Mouse (Mus musculus) adrenal gland, postnatal 10 days (tissue): ENCODE data around the gene Mcm2. TPM values are rescaled to one million over a fixed set of nuclear protein-coding genes. Genes with fewer than 3 reads are reported as not detected.

Experiments used
- DNase-seq: peaks from one replicate; pipeline ENCODE4 v3.0.0; 2021; ENCODE audit warnings: mixed read lengths
- total RNA-seq, 2 experiments: library from RNA; stranded (reverse); gene quantifications; 2 replicates each; pipeline ENCODE4 v1.2.3; 2021

Gene Mcm2
- total RNA-seq, 2 experiments from 2014 or later: 50.0 to 53.5 TPM

DNA sequence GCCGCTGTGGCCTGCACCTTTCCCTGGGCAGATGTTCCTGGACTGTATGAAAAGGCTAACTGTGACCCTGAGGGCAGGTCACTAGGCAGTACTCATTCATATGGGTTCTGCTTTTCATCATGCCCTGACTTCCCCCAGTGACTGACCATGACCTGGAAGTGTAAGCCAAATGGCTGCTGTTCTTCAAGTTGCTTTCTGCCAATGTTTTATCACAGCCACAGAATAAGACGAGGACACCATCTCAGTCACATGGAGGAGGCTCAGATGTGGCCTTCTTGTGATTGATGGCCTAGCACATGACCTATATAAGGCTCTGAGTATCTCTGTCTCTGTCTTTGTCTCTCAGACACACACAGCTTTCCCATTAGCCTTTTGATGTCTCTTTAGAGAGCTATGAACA, 51.0 kb downstream of the Mcm2 start:
- DNase-seq: no peak

DNA sequence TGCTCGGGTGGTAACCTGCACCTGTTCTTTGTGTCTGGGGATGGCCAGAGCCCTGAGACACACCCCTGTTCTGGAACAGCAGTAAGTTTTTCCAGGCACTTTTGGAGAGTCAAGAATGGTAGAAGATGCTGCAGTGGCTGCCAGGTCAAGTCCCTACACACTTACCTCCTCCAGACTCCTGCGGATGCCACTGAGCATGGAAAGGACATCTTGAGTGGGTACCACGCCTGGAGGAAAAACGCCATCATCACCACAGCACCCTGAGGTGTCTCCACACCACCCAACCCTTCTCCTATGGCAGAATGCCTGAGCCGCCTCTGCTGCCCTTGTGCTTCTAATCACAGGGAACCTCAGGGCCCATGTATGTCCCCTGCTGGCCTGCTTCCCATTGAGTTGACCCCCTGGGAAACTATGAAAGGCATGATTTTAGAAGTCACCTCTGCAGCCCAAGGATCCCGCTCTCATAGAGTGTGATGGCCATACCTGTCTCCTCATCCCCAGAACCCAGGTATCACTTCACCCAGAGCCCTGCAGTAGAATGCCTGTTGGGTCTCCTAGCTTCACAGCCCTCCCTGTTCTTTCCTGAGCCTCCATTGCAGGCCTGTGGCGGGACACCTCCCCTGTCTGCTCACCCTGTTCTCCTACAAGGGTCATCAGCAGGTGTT, 53.5 kb downstream of the Mcm2 start:
- no peak for DNase-seq

DNA sequence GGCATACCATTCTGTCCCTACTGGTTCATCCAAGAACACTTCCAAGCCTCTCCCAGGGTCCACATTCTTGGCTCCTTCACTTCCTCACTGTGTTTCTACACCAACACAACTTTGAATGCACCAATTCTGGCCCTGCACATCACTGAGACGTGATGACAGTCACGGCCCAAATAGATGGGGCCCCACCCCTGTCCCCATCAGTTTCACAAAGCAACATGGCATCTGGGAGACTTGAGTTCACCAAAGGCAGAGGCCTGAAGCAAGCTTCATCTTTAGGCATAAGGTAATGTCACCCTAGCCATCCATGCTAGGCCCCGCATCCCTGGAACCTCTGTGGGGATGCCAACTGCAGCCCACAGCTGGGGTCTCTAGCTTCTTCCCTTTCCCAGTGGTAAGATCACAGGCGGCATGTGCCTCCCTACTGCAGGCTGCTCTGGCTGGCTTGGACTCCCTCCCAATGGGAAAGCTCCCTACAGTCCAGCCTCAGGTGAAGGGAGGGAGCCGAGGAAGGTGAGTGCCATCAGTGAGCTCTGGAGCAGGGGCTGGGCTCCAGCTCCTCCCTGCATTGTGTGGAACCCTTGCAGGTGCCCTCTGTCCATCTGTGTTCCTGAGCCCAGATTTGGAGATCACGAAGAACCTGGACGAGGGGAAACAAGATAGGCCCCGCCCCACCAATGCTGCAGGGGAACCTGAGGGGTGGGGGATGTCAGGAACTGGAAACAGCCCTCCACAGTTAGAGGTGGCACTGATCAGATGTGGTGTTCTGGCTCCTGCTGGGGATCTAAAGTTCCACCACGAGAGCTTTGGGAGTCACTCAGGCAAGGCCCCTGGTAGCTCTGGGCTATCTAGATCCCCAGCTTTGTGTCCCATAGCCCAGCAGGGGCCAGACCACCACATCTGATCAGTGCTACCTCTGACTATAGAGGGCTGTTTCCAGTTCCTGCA, 54.5 kb downstream of the Mcm2 start:
- DNase-seq: no peak

DNA sequence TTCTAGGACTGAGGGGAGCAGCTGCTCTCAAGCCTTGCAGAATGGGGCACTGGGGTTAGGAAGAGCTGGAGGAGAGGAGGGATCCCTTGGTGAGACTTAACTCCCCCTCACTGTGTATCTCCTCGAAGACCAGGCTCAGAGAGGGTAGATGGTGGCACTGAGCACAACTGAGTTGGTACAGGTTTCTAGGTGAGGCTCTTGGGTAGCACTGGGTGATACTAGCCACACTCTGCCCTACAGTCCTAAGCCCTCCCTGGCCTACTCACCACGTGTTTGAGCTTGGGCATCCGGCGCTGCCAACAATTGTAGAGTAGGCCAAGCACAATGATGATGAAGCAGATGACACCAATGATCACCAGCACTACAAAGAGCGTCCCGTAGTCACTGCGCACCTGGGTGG, 55.3 kb downstream of the Mcm2 start:
- no peak for DNase-seq

DNA sequence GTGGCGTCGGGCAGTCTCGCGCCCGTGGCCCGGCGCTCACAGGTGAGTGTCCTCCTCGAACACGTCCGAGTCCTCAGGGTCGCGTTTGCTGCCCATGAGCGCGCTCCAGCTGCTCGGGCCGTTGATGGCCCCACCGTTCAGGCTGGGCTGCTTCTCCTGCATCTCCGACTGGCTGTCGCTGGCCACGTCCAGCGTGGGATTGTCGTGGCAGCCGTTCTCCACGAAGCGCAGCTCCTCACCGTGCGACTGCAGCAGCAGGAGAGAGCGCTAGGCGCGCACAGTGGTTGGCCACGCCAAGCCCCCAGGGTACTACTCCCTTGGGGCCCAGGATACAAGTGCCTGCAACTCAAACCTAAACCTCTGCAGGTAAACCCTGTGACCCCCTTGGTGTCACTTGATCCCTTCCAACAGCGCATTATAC, 55.8 kb downstream of the Mcm2 start:
- DNase-seq: peak; percentile 66

DNA sequence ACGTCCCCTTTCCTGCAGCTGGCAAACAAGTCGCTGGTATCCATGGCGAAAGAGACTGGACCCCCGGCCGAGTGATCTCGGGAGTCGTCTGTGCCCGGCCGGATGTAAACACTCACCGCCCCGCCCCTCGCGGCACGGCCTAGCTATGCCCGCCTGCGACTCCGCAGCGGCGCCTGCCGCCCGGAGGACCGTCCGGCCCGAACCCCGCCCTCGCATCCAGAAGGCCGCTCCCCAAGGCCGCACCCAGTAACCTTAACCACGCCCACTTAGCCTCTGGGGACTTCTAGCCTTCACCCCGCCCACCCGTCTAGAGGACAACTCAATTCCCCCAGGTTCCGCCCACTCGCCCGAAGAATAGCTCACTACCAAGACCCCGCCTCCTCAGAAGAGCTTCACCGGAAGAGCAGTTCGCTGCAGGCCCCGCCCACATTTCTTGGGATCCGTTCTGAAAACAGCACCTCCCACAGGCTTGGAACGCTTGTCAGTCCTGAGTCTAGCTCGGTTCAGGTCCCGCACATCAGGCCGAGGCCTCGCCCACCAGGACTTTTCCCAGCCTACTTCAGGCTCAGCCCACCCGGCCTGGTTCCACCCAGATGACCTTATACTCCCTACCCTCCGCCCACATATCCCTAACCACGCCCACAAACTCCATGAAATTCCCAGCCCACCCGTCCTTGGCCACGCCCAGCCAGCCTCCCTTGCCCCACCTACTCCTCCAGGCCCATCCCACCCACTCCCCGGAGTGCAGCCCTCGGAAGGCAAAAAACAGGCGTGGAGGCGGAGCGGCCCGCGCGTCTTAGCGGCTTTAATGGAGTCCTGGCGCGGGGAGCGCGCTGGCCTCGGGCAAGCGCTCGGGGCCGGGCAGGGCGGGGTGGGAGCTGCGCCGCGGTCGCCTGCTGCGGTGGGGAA, 56.5 kb downstream of the Mcm2 start, which contains the start of gene Abtb1:
Gene Abtb1, minus strand, starts transcription at position 204 of the 909 bp plus-strand sequence.
- peak; percentile 99 for DNase-seq

DNA sequence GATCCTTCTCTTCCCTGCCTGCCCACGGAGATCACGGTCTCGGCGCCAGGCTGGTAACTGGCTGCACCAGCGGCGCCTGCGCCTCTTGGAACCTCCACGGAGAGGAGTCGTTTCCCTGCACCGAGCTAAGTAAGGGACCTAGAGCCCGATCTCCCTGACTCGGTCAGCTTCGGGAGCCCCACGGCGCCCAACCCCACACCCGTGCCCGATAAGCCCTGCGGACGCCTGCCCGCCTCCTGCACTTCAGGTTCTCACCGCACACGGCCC, 57.1 kb downstream of the Mcm2 start:
- DNase-seq: no peak

DNA sequence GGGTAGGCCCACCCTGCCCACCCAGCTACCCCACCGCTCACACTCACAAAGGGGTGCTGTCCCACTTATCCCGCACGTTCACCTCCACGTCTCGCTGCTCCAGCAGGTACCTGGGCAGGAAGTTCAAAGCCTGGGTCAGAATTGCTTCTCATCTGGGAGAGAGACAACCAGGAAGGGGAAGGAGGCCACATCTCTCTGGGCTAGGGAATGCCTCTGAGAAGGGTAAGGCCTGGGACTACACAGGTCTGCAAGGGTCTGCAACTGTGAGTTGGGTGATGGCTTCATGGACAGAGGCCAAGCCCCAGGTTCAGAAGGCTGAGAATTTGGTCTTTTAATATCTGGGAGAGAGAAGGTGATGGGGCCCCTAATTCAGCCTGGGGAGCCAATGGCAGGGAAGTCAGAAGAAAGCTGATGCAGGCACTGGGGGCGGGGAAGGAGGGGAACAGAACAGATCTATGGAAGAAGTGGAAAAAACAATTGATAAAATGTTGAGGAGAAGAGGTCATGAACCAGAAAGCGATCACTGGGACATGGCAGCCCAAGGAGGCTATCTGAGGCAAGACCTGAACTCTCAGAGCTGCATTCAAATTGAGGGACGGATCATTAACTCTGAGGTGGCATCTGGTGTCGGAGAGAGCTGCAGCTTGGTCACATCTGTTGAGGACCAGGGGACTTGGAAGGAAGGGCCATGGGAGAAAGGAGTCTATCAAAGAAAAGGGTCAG, 57.6 kb downstream of the Mcm2 start:
- no peak for DNase-seq

DNA sequence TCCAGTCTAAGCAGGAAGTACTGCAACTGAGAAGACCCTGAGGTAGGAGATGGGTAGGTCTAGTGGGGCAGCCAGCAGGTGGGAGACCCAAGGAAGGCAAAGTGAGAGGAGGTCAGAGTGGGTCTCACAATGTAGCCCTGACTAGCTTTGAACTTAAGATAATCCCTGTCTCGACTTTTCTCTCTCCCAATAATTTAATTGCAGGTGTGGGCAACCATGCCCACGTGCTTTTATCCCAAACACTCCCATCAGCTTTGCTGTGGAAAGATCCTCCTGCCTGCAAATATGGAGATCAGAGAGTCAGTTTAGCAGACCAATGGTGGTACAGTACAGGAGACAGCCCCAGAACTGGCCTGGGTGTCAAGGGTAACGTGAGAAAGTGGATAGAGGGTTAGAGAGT, 58.4 kb downstream of the Mcm2 start:
- DNase-seq: no peak

DNA sequence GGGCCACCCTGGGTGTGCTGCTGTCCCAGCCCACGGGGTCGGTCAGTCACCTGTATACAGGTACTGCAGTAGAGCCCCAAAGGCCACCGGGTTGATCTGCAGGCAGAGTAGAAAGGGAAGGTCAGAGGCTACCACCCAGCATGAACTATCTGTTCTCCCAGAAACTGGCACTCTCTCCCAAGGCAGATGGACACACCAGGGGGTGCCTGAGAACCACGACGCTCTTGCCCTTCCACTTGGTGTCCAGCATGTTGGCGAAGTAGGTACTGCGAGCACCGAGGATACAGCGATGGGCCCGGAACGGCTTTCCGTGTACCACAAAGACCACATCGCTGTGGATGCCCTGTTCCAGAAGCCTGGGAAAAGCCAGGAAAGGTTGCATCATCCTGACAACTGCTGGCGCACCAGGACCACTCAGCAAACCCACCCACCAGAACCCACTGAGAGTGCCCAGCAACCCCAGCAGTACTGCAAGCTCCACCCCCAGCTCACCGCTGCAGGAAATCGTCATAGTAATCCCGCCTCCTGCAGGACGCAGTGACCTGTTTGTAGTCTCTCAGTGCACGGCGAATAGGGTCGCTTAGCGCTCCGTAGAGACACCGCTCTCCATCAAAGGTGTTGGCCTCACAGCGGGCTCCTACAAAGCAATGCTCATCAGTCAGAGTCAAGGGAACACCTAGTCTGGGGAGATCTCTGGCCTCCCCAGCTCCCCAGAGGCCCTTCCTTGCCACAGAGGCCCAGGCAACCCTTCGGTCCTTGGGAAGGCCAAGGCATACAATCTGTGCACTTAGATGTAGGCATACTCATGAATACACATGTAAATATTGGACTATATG, 59.2 kb downstream of the Mcm2 start:
- DNase-seq: no peak

DNA sequence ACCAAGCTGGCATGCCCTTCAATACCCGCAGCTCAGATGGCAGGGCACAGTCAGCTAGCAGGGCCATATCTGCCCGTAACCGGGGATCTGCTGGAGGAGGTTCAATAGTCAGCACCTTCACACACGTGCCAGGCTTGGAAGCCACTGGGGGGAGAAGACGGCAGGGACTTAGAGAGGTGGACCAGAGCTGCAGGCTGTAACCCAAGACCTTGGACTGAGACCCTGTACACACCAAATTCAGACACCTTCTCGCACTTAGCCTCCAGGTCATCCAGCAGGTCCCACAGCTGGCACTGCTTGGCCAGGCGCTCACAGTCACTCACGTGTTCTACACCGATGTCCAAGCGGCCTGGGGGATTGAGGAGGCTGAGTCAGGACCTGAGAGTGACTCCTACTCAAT, 60.0 kb downstream of the Mcm2 start:
- DNase-seq: no peak

DNA sequence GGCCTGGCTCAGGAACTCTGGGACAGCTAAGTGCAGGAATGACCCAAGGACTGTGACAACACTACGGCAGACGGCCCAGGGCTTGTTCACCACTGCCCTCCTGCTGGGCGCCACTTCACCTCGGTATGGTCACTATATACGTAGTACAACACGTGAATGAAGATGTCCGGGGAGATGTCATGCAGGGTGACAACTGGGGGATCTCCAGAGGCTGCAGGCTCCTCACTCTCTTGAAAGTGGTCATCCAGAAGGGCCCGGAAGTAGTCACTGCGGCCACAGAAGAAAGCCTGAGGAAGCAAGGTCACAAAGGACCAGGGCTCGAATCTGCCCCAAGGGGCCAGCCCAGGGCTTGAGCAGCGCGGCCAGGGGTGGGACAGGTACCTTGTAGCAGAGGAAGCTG, 60.6 kb downstream of the Mcm2 start:
- DNase-seq: no peak

DNA sequence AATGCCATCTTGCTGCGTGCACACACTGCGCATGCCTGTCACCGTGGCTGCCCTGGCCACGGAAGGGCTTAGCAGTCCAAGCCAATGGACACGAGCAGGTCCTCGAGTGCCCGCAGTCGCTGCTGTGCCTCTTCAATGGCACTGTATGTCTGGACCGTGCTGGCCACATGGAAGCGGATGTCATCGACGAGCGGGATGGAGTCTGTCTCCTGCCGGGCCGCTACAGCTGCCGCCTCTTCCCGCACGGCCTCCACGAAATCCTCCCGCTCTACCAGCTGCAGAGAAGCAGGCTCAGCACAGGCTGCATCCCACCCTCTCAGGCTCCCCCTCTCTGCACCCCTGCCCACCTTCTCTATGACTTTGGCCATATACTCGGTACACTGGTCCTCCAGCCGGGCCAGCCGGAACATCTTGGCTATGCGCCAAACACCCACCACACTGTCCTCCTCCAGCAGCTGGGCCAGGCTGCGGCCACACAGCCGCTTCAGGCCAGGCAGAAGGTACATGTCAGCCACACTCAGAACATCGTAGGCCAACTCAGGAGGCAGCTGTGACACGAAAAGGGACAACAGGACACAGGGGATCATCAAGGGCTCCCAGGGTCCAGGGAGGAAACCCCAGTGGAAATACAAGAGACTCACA, 62.3 kb downstream of the Mcm2 start:
- no peak for DNase-seq

DNA sequence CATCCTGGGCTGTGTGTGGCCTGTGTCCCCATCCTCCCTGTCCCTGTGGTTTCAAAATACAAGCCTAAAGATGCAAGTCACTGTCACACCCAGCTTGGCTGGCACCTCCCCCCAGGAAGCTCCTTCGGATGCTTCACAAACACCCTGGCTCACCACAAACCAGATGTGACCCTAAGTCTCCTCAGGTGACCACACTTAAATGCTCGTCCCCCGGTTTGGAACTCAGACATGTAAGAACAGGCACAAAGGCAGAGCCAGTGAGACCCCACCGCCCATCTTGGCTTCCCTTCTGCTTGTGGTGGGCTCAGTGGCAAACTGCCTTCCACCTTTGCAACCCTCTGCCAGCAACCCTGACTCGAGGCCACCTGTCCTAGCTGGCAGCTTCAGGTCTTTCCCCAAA, 63.5 kb downstream of the Mcm2 start:
- no peak for DNase-seq

Other genes starting within 250 kb of the Mcm2 start
- 100 to 1,000 TPM; 277 to 282 TPM for gene Mgll, start 174.4 kb downstream of the Mcm2 start, total RNA-seq
- 10 to 100 TPM; 21.9 to 30.5 TPM for gene Abtb1, start 56.8 kb downstream of the Mcm2 start, total RNA-seq
- gene Podxl2, start 23.7 kb downstream of the Mcm2 start, total RNA-seq: 10 to 100 TPM; 27.8 to 28.3 TPM
- gene Tpra1, start 3.5 kb upstream of the Mcm2 start, total RNA-seq: 10 to 100 TPM; 61.0 to 74.0 TPM